Mouse (Mus musculus): Measurements from ENCODE around the gene Ntan1. TPM values are rescaled to one million over a fixed set of nuclear protein-coding genes. Genes with fewer than 3 reads are reported as not detected.

Gene Ntan1
- polyA plus RNA-seq, 1 experiment from 2014 or later, result 199 TPM

- H3K27me3 ChIP-seq (ENCODE audit: control insufficient read depth, insufficient read depth, low read length), result no peaks in the 10 kb centered on the region
- H3K4me3 ChIP-seq (replicated peaks; ENCODE audit: low read length), result no peak overlapping the region
- WGBS, result 93% methylated on average over 5 of the region's 5 CpGs
These were observed 21.9 kb upstream of the Ntan1 start for GRCm38 (mm10) chr16:13796746-13797175.

GRCm38 (mm10) chr16:13801231-13801630 lies 17.4 kb upstream of the Ntan1 start:
- peaks cover 92% of the 10 kb centered on the region for H3K36me3 ChIP-seq (replicated peaks; ENCODE audit: control insufficient read depth, insufficient read depth)
- H3K4me2 ChIP-seq (replicated peaks), result no peak overlapping the region
- H3K9ac ChIP-seq, result no peak overlapping the region
- no peaks in the 10 kb centered on the region for H3K4me1 ChIP-seq (replicated peaks; ENCODE audit: control insufficient read depth, insufficient read depth, low read length)
- no peak for DNase-seq (ENCODE audit: low spot score)
- ATAC-seq (ENCODE audit: low FRiP score), result no peak
- WGBS, result 96% methylated on average over 4 of the region's 4 CpGs
- H3K27ac ChIP-seq, result no peak overlapping the region
- no peak overlapping the region for H3K4me3 ChIP-seq (replicated peaks; ENCODE audit: low read length)
- H3K9me3 ChIP-seq (ENCODE audit: control insufficient read depth, low read length), result no peaks in the 10 kb centered on the region
- no peaks in the 10 kb centered on the region for H3K27me3 ChIP-seq (ENCODE audit: control insufficient read depth, insufficient read depth, low read length)

More at GRCm38 (mm10) chr16:13796746-13797175, 21.9 kb upstream of the Ntan1 start:
- ATAC-seq (ENCODE audit: low FRiP score) (no peak), DNase-seq (ENCODE audit: low spot score) (no peak)
- Histone ChIP-seq H3K9me3 (ENCODE audit: control insufficient read depth, low read length) (no peaks in the 10 kb centered on the region), H3K9ac (no peak overlapping the region), H3K36me3 (replicated peaks; ENCODE audit: control insufficient read depth, insufficient read depth) (peaks cover 96% of the 10 kb centered on the region), H3K4me2 (replicated peaks) (no peak overlapping the region), H3K4me1 (replicated peaks; ENCODE audit: control insufficient read depth, insufficient read depth, low read length) (no peaks in the 10 kb centered on the region), H3K27ac (no peak overlapping the region)

- no peak overlapping the region for H3K9ac ChIP-seq
- H3K9me3 ChIP-seq (ENCODE audit: control insufficient read depth, low read length), result no peaks in the 10 kb centered on the region
- H3K4me2 ChIP-seq (replicated peaks), result no peak overlapping the region
- WGBS, result 83% methylated on average over 5 of the region's 5 CpGs
- no peak overlapping the region for H3K4me3 ChIP-seq (replicated peaks; ENCODE audit: low read length)
- DNase-seq (ENCODE audit: low spot score) (no peak), ATAC-seq (ENCODE audit: low FRiP score) (no peak)
- no peaks in the 10 kb centered on the region for H3K27me3 ChIP-seq (ENCODE audit: control insufficient read depth, insufficient read depth, low read length)
- no peaks in the 10 kb centered on the region for H3K4me1 ChIP-seq (replicated peaks; ENCODE audit: control insufficient read depth, insufficient read depth, low read length)
- no peak overlapping the region for H3K27ac ChIP-seq
- peaks cover 93% of the 10 kb centered on the region for H3K36me3 ChIP-seq (replicated peaks; ENCODE audit: control insufficient read depth, insufficient read depth)
These were observed 14.0 kb upstream of the Ntan1 start for GRCm38 (mm10) chr16:13804666-13805065.

- H3K36me3 ChIP-seq (replicated peaks; ENCODE audit: control insufficient read depth, insufficient read depth), result peaks cover 96% of the 10 kb centered on the region
These were observed 11.0 kb upstream of the Ntan1 start for GRCm38 (mm10) chr16:13807616-13808015.

GRCm38 (mm10) chr16:13808410-13808809 lies 10.2 kb upstream of the Ntan1 start:
- 96% methylated on average over 7 of the region's 7 CpGs for WGBS
- Histone ChIP-seq H3K4me1 (replicated peaks; ENCODE audit: control insufficient read depth, insufficient read depth, low read length) (no peaks in the 10 kb centered on the region), H3K4me3 (replicated peaks; ENCODE audit: low read length) (no peak overlapping the region), H3K27me3 (ENCODE audit: control insufficient read depth, insufficient read depth, low read length) (no peaks in the 10 kb centered on the region), H3K36me3 (replicated peaks; ENCODE audit: control insufficient read depth, insufficient read depth) (peaks cover 99% of the 10 kb centered on the region), H3K9me3 (ENCODE audit: control insufficient read depth, low read length) (no peaks in the 10 kb centered on the region), H3K27ac (no peak overlapping the region), H3K4me2 (replicated peaks) (no peak overlapping the region), H3K9ac (no peak overlapping the region)
- no peak for ATAC-seq (ENCODE audit: low FRiP score)
- DNase-seq (ENCODE audit: low spot score), result no peak

More at GRCm38 (mm10) chr16:13807616-13808015, 11.0 kb upstream of the Ntan1 start:
- no peaks in the 10 kb centered on the region for H3K9me3 ChIP-seq (ENCODE audit: control insufficient read depth, low read length)
- no peaks in the 10 kb centered on the region for H3K27me3 ChIP-seq (ENCODE audit: control insufficient read depth, insufficient read depth, low read length)
- WGBS, result 97% methylated on average over 4 of the region's 4 CpGs
- ATAC-seq (ENCODE audit: low FRiP score) (no peak), DNase-seq (ENCODE audit: low spot score) (no peak)
- no peaks in the 10 kb centered on the region for H3K4me1 ChIP-seq (replicated peaks; ENCODE audit: control insufficient read depth, insufficient read depth, low read length)
- H3K4me2 ChIP-seq (replicated peaks), result no peak overlapping the region
- no peak overlapping the region for H3K4me3 ChIP-seq (replicated peaks; ENCODE audit: low read length)
- no peak overlapping the region for H3K27ac ChIP-seq
- no peak overlapping the region for H3K9ac ChIP-seq

GRCm38 (mm10) chr16:13812152-13812551 lies 6.5 kb upstream of the Ntan1 start:
- Histone ChIP-seq H3K4me2 (replicated peaks) (no peak overlapping the region), H3K4me1 (replicated peaks; ENCODE audit: control insufficient read depth, insufficient read depth, low read length) (no peaks in the 10 kb centered on the region), H3K9me3 (ENCODE audit: control insufficient read depth, low read length) (no peaks in the 10 kb centered on the region), H3K27me3 (ENCODE audit: control insufficient read depth, insufficient read depth, low read length) (no peaks in the 10 kb centered on the region), H3K4me3 (replicated peaks; ENCODE audit: low read length) (no peak overlapping the region), H3K36me3 (replicated peaks; ENCODE audit: control insufficient read depth, insufficient read depth) (peaks cover 89% of the 10 kb centered on the region), H3K9ac (no peak overlapping the region), H3K27ac (no peak overlapping the region)
- 96% methylated on average over 6 of the region's 6 CpGs for WGBS
- DNase-seq (ENCODE audit: low spot score) (no peak), ATAC-seq (ENCODE audit: low FRiP score) (no peak)

GRCm38 (mm10) chr16:13813200-13813599 lies 5.4 kb upstream of the Ntan1 start:
- 99% methylated on average over 3 of the region's 3 CpGs for WGBS
- peaks cover 80% of the 10 kb centered on the region for H3K36me3 ChIP-seq (replicated peaks; ENCODE audit: control insufficient read depth, insufficient read depth)
- ATAC-seq (ENCODE audit: low FRiP score), result no peak

GRCm38 (mm10) chr16:13819394-13819743 lies 724 bp downstream of the Ntan1 start:
- under 1% methylated on average over 36 of the region's 36 CpGs for WGBS
- peak overlapping the region; percentile 84 for H3K9ac ChIP-seq
- ATAC-seq (ENCODE audit: low FRiP score), result peak; percentile 60
- H3K27me3 ChIP-seq (ENCODE audit: control insufficient read depth, insufficient read depth, low read length), result no peaks in the 10 kb centered on the region
- H3K4me1 ChIP-seq (replicated peaks; ENCODE audit: control insufficient read depth, insufficient read depth, low read length), result peaks cover 10% of the 10 kb centered on the region
- H3K4me2 ChIP-seq (replicated peaks), result peak overlapping the region; percentile 60
- no peak for DNase-seq (ENCODE audit: low spot score)
- H3K36me3 ChIP-seq (replicated peaks; ENCODE audit: control insufficient read depth, insufficient read depth), result peaks cover 18% of the 10 kb centered on the region
- peak overlapping the region; percentile 96 for H3K27ac ChIP-seq
- H3K4me3 ChIP-seq (replicated peaks; ENCODE audit: low read length), result peak overlapping the region; percentile 76
- H3K9me3 ChIP-seq (ENCODE audit: control insufficient read depth, low read length), result no peaks in the 10 kb centered on the region

More at GRCm38 (mm10) chr16:13813200-13813599, 5.4 kb upstream of the Ntan1 start:
- no peaks in the 10 kb centered on the region for H3K27me3 ChIP-seq (ENCODE audit: control insufficient read depth, insufficient read depth, low read length)
- H3K4me3 ChIP-seq (replicated peaks; ENCODE audit: low read length), result no peak overlapping the region
- H3K9ac ChIP-seq, result no peak overlapping the region
- no peaks in the 10 kb centered on the region for H3K9me3 ChIP-seq (ENCODE audit: control insufficient read depth, low read length)
- no peak overlapping the region for H3K27ac ChIP-seq
- no peak overlapping the region for H3K4me2 ChIP-seq (replicated peaks)
- DNase-seq (ENCODE audit: low spot score), result no peak
- H3K4me1 ChIP-seq (replicated peaks; ENCODE audit: control insufficient read depth, insufficient read depth, low read length), result no peaks in the 10 kb centered on the region; the same call in 1 of the 2 replicates

- H3K9ac ChIP-seq, result peak overlapping the region; percentile 84
These were observed 1.3 kb downstream of the Ntan1 start for GRCm38 (mm10) chr16:13819806-13820500.

More at GRCm38 (mm10) chr16:13819806-13820500, 1.3 kb downstream of the Ntan1 start:
- Histone ChIP-seq H3K4me3 (replicated peaks; ENCODE audit: low read length) (peak overlapping the region; percentile 76), H3K4me2 (replicated peaks) (peak overlapping the region; percentile 60), H3K36me3 (replicated peaks; ENCODE audit: control insufficient read depth, insufficient read depth) (peaks cover 12% of the 10 kb centered on the region), H3K4me1 (replicated peaks; ENCODE audit: control insufficient read depth, insufficient read depth, low read length) (peaks cover 10% of the 10 kb centered on the region), H3K9me3 (ENCODE audit: control insufficient read depth, low read length) (no peaks in the 10 kb centered on the region), H3K27ac (peak overlapping the region; percentile 96), H3K27me3 (ENCODE audit: control insufficient read depth, insufficient read depth, low read length) (no peaks in the 10 kb centered on the region)
- ATAC-seq (ENCODE audit: low FRiP score), result no peak
- 39% methylated on average over 12 of the region's 12 CpGs for WGBS
- DNase-seq (ENCODE audit: low spot score), result no peak

All from hindbrain, embryonic 14.5 days (tissue).